Mouse (Mus musculus) myocyte (in vitro differentiated cells): ENCODE measurements around the gene Eef1akmt2.

ENCODE experiments used
- E2F4 ChIP-seq: IDR thresholded peaks from one replicate; pipeline ENCODE4 v1.6.1; 2011; ENCODE audit warnings: mild to moderate bottlenecking, control low read depth, moderate library complexity; ENCODE audit not compliant: insufficient read depth
- MYOG ChIP-seq, 3 experiments: IDR thresholded peaks; one replicate each; pipeline ENCODE4 v1.6.1; 2011; ENCODE audit warnings: control low read depth in 2 of 3, low read depth in 2 of 3, mild to moderate bottlenecking in 2 of 3; ENCODE audit not compliant: insufficient read length in 2 of 3, control insufficient read depth in 1 of 3, insufficient read depth in 1 of 3
- POLR2A ChIP-seq: IDR thresholded peaks from one replicate; pipeline ENCODE4 v1.6.1; 2011; ENCODE audit warnings: low read depth, mild to moderate bottlenecking, control low read depth, moderate library complexity; ENCODE audit not compliant: insufficient read length
- POLR2AphosphoS2 ChIP-seq: IDR thresholded peaks from one replicate; pipeline ENCODE4 v1.6.1; 2011; ENCODE audit warnings: low read depth, control low read depth; ENCODE audit not compliant: insufficient read length
- REST ChIP-seq: IDR thresholded peaks from one replicate; pipeline ENCODE4 v1.6.1; 2011; ENCODE audit warnings: mild to moderate bottlenecking, control low read depth, moderate library complexity; ENCODE audit not compliant: insufficient read depth, insufficient read length
- SRF ChIP-seq: IDR thresholded peaks from one replicate; pipeline ENCODE4 v1.6.1; 2011; ENCODE audit warnings: low read depth; ENCODE audit not compliant: control insufficient read depth, insufficient read length
- TCF12 ChIP-seq: IDR thresholded peaks from one replicate; pipeline ENCODE4 v1.6.1; 2011; ENCODE audit warnings: mild to moderate bottlenecking, control low read depth; ENCODE audit not compliant: poor library complexity, insufficient read depth, severe bottlenecking
- USF1 ChIP-seq: IDR thresholded peaks from one replicate; pipeline ENCODE4 v1.6.1; 2011; ENCODE audit warnings: low read depth, mild to moderate bottlenecking, control low read depth, moderate library complexity

DNA sequence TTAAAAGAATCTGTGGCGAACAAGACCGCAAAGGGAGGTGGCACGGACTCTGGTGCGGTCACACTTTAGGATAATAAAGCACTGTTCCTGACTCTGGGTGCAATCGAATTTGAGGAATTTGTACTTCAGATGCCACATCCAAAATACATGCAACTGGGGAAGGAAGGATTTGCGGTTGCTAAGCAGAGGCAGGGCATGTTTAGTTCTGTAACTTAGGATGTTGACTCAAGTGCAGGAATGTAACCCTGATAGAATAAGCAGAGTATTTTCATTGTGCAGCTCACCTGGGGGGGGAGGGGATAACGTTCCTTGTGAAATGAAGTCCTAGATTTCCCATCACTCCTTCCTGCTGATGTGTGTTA, 38.4 kb downstream of the Eef1akmt2 start:
- no peak for TF ChIP-seq POLR2A
- no peak for TF ChIP-seq SRF
- TF ChIP-seq E2F4: no peak
- no peak for TF ChIP-seq TCF12
- no peak for TF ChIP-seq REST
- no peak for TF ChIP-seq USF1
- TF ChIP-seq POLR2AphosphoS2: no peak
- no peak for TF ChIP-seq MYOG (IDR thresholded peaks at IDR 0.05; ENCODE audit: control insufficient read depth in 1 of 3, insufficient read depth in 1 of 3, insufficient read length in 2 of 3, low read depth in 2 of 3)
